Mouse (Mus musculus): ENCODE data around the gene Epha4. TPM values are rescaled to one million over a fixed set of nuclear protein-coding genes. Genes with fewer than 3 reads are reported as not detected.

Gene Epha4
- polyA plus RNA-seq, 1 experiment from 2014 or later: 23.2 TPM

DNA sequence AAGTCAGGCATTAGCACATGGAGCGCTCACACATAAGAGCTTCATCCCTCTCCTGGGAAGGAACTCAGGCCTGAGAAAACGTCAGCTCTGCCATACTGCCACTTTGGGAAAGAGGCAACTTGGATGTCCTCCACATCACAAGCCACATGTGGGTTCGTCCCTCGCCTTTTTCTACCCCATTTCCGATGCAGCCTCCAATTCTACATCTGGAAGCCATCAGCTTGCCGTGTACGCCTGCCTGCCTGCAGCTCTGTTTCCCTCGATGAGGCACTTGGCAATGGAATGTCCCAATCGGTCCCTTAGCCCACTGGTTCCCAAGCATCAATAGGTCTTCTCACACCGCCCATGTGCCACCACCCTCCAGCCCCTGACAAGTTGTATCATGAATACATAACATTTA is 110.4 kb downstream of the Epha4 start:
- Histone ChIP-seq H3K9me3 (ENCODE audit: control insufficient read depth, low read length) (no peaks in the 10 kb centered on the region), H3K27ac (replicated peaks; ENCODE audit: low read depth, low read length) (no peak overlapping the region), H3K27me3 (replicated peaks; ENCODE audit: control insufficient read depth, insufficient read depth, low read length) (no peaks in the 10 kb centered on the region), H3K4me1 (ENCODE audit: control insufficient read depth, insufficient read depth, low read length) (peaks cover 35% of the 10 kb centered on the region), H3K4me2 (ENCODE audit: low read depth, low read length) (0 out of 2 replicates have a peak overlapping the region, but pooled peaks have one; percentile 7), H3K9ac (ENCODE audit: low read depth, low read length) (no peak overlapping the region), H3K36me3 (ENCODE audit: control insufficient read depth, insufficient read depth, low read length) (peaks cover 1% of the 10 kb centered on the region), H3K4me3 (ENCODE audit: low read depth, low read length) (no peak overlapping the region)
- DNase-seq (ENCODE audit: low spot score) (peak; percentile 66), ATAC-seq (ENCODE audit: low read depth) (no peak)
- WGBS: 31% methylated on average over 10 of the region's 10 CpGs

DNA sequence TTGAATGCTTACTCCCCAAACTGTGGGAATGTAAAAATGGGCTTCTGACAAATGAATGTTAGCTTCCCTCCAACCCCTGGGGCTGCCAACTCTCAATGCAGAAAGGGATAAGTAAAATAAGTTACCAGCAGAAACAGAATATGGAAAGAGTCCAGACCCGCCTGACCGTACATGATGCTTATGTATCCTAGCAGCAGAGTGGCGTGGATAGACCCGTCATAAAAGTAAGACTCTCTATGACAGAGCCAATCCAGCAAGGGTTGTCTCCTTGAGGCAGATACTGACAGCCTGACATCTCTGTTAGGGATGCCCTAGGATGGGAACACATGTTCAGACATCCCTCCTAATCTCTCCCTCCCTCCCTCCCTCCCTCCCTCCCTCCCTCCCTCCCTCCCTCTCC is 111.9 kb downstream of the Epha4 start:
- ATAC-seq (ENCODE audit: low read depth) (no peak), DNase-seq (ENCODE audit: low spot score) (peak; percentile 71)

DNA sequence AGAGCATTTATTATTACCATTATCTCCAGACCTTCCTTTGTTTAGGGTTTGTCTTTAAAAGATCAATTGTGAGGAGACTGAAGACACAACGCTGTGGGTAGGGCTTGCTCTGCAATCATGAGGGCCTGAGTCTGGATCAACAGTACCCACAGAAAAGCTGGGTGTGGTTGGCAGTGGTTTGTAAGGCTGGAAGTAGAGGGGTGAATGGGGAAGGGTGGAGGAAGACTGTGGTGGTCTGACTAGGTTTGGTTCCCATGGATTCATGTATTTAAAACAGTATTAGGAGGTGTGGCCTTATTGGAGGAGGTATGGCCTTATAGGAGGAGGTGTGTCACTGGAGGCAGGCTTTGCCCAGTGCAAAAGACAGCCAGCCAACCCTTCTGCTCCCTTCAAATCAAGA is 113.4 kb downstream of the Epha4 start:
- WGBS: 73% methylated on average over 1 of the region's 1 CpGs

More for the DNA sequence above, 111.9 kb downstream of the Epha4 start:
- WGBS: 45% methylated on average over 4 of the region's 4 CpGs
- Histone ChIP-seq H3K36me3 (ENCODE audit: control insufficient read depth, insufficient read depth, low read length) (peaks cover 16% of the 10 kb centered on the region), H3K27me3 (replicated peaks; ENCODE audit: control insufficient read depth, insufficient read depth, low read length) (no peaks in the 10 kb centered on the region), H3K9ac (ENCODE audit: low read depth, low read length) (no peak overlapping the region), H3K4me1 (ENCODE audit: control insufficient read depth, insufficient read depth, low read length) (peaks cover 30% of the 10 kb centered on the region), H3K4me3 (ENCODE audit: low read depth, low read length) (no peak overlapping the region), H3K9me3 (ENCODE audit: control insufficient read depth, low read length) (no peaks in the 10 kb centered on the region), H3K4me2 (ENCODE audit: low read depth, low read length) (no peak overlapping the region), H3K27ac (replicated peaks; ENCODE audit: low read depth, low read length) (no peak overlapping the region)

DNA sequence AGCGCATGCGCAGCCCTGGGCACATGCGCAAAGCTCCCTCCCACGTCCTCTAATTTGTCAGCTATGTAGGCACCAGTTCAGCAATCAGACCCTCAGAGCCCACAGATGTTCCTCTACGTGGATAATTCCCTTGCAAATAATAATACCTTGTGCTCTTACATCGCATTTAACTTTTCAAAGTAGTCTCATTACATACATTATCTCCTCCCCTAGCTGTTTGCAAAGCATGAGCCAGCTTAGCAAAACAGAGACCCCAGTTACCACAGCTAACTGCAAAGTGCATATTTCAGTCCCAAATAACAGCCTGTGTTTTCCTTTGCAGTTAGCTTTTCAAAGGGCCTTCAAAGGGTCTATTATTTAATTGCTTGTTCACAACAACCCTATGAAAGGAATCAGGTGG is 123.3 kb downstream of the Epha4 start:
- Histone ChIP-seq H3K4me2 (ENCODE audit: low read depth, low read length) (no peak overlapping the region), H3K36me3 (ENCODE audit: control insufficient read depth, insufficient read depth, low read length) (peaks cover 31% of the 10 kb centered on the region), H3K4me1 (ENCODE audit: control insufficient read depth, insufficient read depth, low read length) (peaks cover 12% of the 10 kb centered on the region; the same call in 1 of the 2 replicates), H3K9ac (ENCODE audit: low read depth, low read length) (no peak overlapping the region), H3K27me3 (replicated peaks; ENCODE audit: control insufficient read depth, insufficient read depth, low read length) (no peaks in the 10 kb centered on the region), H3K4me3 (ENCODE audit: low read depth, low read length) (no peak overlapping the region), H3K9me3 (ENCODE audit: control insufficient read depth, low read length) (no peaks in the 10 kb centered on the region), H3K27ac (replicated peaks; ENCODE audit: low read depth, low read length) (no peak overlapping the region)
- 64% methylated on average over 6 of the region's 6 CpGs for whole genome bisulfite sequencing
- ATAC-seq (ENCODE audit: low read depth): no peak; the same call in 1 of the 2 replicates
- DNase-seq (ENCODE audit: low spot score): no peak

More for the DNA sequence above, 113.4 kb downstream of the Epha4 start:
- Histone ChIP-seq H3K9me3 (ENCODE audit: control insufficient read depth, low read length) (no peaks in the 10 kb centered on the region), H3K36me3 (ENCODE audit: control insufficient read depth, insufficient read depth, low read length) (peaks cover 23% of the 10 kb centered on the region), H3K9ac (ENCODE audit: low read depth, low read length) (no peak overlapping the region), H3K4me3 (ENCODE audit: low read depth, low read length) (no peak overlapping the region), H3K4me1 (ENCODE audit: control insufficient read depth, insufficient read depth, low read length) (peaks cover 24% of the 10 kb centered on the region), H3K27me3 (replicated peaks; ENCODE audit: control insufficient read depth, insufficient read depth, low read length) (no peaks in the 10 kb centered on the region), H3K27ac (replicated peaks; ENCODE audit: low read depth, low read length) (no peak overlapping the region), H3K4me2 (ENCODE audit: low read depth, low read length) (no peak overlapping the region)
- DNase-seq (ENCODE audit: low spot score) (no peak), ATAC-seq (ENCODE audit: low read depth) (no peak)

DNA sequence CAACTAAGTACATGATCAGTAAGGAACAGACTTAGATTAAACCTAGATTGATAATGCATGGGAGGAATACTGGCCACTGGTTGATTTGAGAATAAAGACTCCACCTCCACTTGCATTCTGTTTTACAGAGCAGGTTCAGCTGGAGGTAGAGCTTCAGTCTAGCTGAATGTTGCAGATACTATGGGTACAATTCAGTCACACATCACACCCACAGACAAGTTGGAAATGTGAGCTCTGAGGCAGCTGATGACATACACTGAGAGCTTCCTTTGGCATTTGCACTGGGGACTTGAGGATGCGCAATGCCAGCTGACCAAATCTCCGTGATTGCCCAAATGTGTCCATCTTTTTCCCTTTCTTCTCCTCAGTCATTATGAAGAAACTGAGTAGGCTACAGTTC is 125.8 kb downstream of the Epha4 start:
- no peak for DNase-seq (ENCODE audit: low spot score)
- H3K4me1 ChIP-seq (ENCODE audit: control insufficient read depth, insufficient read depth, low read length): peaks cover 12% of the 10 kb centered on the region; the same call in 1 of the 2 replicates
- no peak overlapping the region for H3K4me3 ChIP-seq (ENCODE audit: low read depth, low read length)
- no peak overlapping the region for H3K4me2 ChIP-seq (ENCODE audit: low read depth, low read length)
- WGBS: 87% methylated on average over 2 of the region's 2 CpGs
- no peaks in the 10 kb centered on the region for H3K9me3 ChIP-seq (ENCODE audit: control insufficient read depth, low read length)
- H3K27ac ChIP-seq (replicated peaks; ENCODE audit: low read depth, low read length): no peak overlapping the region
- peaks cover 35% of the 10 kb centered on the region for H3K36me3 ChIP-seq (ENCODE audit: control insufficient read depth, insufficient read depth, low read length)
- ATAC-seq (ENCODE audit: low read depth): no peak
- H3K27me3 ChIP-seq (replicated peaks; ENCODE audit: control insufficient read depth, insufficient read depth, low read length): no peaks in the 10 kb centered on the region
- H3K9ac ChIP-seq (ENCODE audit: low read depth, low read length): no peak overlapping the region

DNA sequence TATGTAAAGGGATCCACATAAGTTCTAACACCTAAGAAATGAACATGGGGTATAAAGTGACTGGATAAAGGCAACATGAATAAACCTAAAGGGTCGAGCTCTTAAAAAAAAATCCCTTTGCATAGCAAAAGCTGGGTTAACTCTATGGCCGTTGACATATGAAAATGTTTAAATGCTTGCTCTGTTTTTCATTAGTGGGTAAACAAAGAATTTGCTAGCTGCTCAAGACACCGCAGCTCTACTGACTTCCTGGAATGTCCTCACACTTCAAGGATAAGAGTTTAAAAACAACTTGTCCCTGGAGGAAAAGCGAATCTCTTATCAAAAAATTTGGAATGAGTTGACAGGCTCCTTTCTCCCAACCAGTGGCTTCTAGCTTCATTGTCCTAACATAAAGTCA is 126.3 kb downstream of the Epha4 start:
- 31% methylated on average over 4 of the region's 4 CpGs for WGBS
- Histone ChIP-seq H3K36me3 (ENCODE audit: control insufficient read depth, insufficient read depth, low read length) (peaks cover 36% of the 10 kb centered on the region), H3K4me3 (ENCODE audit: low read depth, low read length) (no peak overlapping the region), H3K27ac (replicated peaks; ENCODE audit: low read depth, low read length) (no peak overlapping the region), H3K4me2 (ENCODE audit: low read depth, low read length) (no peak overlapping the region), H3K4me1 (ENCODE audit: control insufficient read depth, insufficient read depth, low read length) (peaks cover 12% of the 10 kb centered on the region; the same call in 1 of the 2 replicates), H3K27me3 (replicated peaks; ENCODE audit: control insufficient read depth, insufficient read depth, low read length) (no peaks in the 10 kb centered on the region), H3K9ac (ENCODE audit: low read depth, low read length) (no peak overlapping the region), H3K9me3 (ENCODE audit: control insufficient read depth, low read length) (no peaks in the 10 kb centered on the region)
- ATAC-seq (ENCODE audit: low read depth) (no peak), DNase-seq (ENCODE audit: low spot score) (peak; percentile 77)

DNA sequence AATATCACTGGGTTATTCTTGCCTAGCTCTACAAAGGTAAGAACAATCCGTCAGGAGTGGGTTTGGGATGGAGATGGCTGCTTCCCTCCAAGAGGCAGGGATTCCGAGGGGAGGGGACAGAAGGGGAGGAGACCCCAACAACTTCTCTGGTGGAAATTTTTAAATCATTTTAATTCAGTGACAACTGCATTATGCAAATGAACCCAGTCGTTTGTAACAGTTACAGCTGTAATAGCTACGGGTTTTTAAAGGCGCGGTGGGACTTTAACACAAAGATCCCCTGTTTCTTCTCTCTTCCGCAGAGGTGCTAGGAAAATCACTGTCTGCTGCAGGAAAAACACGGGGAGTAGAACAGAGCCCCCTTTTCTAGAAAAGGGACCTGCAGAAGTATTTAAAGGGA is 129.3 kb downstream of the Epha4 start:
- Histone ChIP-seq H3K27me3 (replicated peaks; ENCODE audit: control insufficient read depth, insufficient read depth, low read length) (no peaks in the 10 kb centered on the region), H3K36me3 (ENCODE audit: control insufficient read depth, insufficient read depth, low read length) (peaks cover 45% of the 10 kb centered on the region), H3K9ac (ENCODE audit: low read depth, low read length) (no peak overlapping the region), H3K4me2 (ENCODE audit: low read depth, low read length) (no peak overlapping the region), H3K9me3 (ENCODE audit: control insufficient read depth, low read length) (no peaks in the 10 kb centered on the region), H3K4me3 (ENCODE audit: low read depth, low read length) (no peak overlapping the region), H3K4me1 (ENCODE audit: control insufficient read depth, insufficient read depth, low read length) (peaks cover 12% of the 10 kb centered on the region; the same call in 1 of the 2 replicates), H3K27ac (replicated peaks; ENCODE audit: low read depth, low read length) (no peak overlapping the region)
- DNase-seq (ENCODE audit: low spot score) (no peak), ATAC-seq (ENCODE audit: low read depth) (no peak)
- WGBS: 61% methylated on average over 8 of the region's 8 CpGs

DNA sequence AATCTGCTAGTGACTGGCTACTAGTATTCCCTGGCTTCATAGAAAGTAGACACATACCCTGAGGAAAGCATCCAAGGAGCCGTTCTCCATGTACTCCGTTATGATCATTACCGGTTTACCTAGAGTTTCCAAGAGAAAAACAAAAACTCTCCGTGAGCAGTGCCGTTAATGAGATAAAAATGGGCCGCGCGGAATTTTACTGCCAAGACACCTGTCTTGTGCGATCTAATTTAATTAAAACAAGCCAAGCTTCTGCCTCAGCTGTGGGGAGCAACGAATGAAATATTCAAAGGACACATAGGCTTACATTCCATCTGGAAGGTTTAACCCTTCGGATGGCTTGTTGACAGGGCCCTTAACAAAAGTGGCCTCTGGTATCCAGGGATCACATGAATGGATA is 131.4 kb downstream of the Epha4 start:
- no peak overlapping the region for H3K9ac ChIP-seq (ENCODE audit: low read depth, low read length)
- H3K4me3 ChIP-seq (ENCODE audit: low read depth, low read length): no peak overlapping the region
- H3K4me2 ChIP-seq (ENCODE audit: low read depth, low read length): no peak overlapping the region
- H3K4me1 ChIP-seq (ENCODE audit: control insufficient read depth, insufficient read depth, low read length): 0 out of 2 replicates have a peak, but pooled peaks cover under 1% of the 10 kb centered on the region
- no peaks in the 10 kb centered on the region for H3K27me3 ChIP-seq (replicated peaks; ENCODE audit: control insufficient read depth, insufficient read depth, low read length)
- H3K9me3 ChIP-seq (ENCODE audit: control insufficient read depth, low read length): no peaks in the 10 kb centered on the region
- no peak overlapping the region for H3K27ac ChIP-seq (replicated peaks; ENCODE audit: low read depth, low read length)
- DNase-seq (ENCODE audit: low spot score) (no peak), ATAC-seq (ENCODE audit: low read depth) (no peak)
- 68% methylated on average over 11 of the region's 11 CpGs for WGBS
- peaks cover 48% of the 10 kb centered on the region for H3K36me3 ChIP-seq (ENCODE audit: control insufficient read depth, insufficient read depth, low read length)

DNA sequence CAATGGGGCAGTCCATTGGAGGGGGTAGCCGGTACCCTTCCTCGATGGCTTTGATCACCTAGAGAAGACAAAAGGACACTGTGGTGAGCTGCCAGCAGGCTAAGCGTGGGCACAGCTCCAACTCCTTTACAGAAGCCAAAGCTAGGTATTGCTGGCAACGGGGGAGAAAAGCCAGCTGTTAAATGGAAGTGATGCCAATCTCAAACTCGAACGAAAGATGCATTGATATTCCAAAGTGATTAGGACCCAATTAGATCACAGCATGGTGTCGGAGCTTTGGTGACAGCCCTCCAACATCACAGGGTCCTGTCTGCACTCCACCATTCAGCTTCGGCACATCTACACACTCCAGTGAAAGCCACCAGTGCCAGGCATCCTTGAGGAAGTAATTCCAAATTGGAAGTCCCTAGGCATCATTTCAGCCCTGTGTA is 137.3 kb downstream of the Epha4 start:
- ATAC-seq (ENCODE audit: low read depth) (no peak), DNase-seq (ENCODE audit: low spot score) (no peak)
- H3K4me3 ChIP-seq (ENCODE audit: low read depth, low read length): no peak overlapping the region
- H3K27ac ChIP-seq (replicated peaks; ENCODE audit: low read depth, low read length): no peak overlapping the region
- no peaks in the 10 kb centered on the region for H3K9me3 ChIP-seq (ENCODE audit: control insufficient read depth, low read length)
- H3K27me3 ChIP-seq (replicated peaks; ENCODE audit: control insufficient read depth, insufficient read depth, low read length): no peaks in the 10 kb centered on the region
- H3K4me2 ChIP-seq (ENCODE audit: low read depth, low read length): no peak overlapping the region
- 89% methylated on average over 8 of the region's 8 CpGs for WGBS
- H3K9ac ChIP-seq (ENCODE audit: low read depth, low read length): no peak overlapping the region
- no peaks in the 10 kb centered on the region for H3K4me1 ChIP-seq (ENCODE audit: control insufficient read depth, insufficient read depth, low read length)
- H3K36me3 ChIP-seq (ENCODE audit: control insufficient read depth, insufficient read depth, low read length): peaks cover 57% of the 10 kb centered on the region
